Mouse (Mus musculus) liver (tissue): ENCODE data around the gene Zcchc8.
"Not testable (repeated sequence)": the region's sequence is repeated elsewhere in the genome, so short reads cannot be mapped to it uniquely, and the experiment has no call there.

Source experiments
- DNase-seq: peaks from one replicate; pipeline ENCODE4 v3.0.0-alpha.2; 2020; ENCODE audit warnings: mixed read lengths

The Zcchc8 gene

GRCm38 (mm10) chr5:123720328-123721311, at the start of gene Zcchc8:
Gene Zcchc8 (minus strand): TSS chr5:123721100.
- peak; percentile 95 for DNase-seq

GRCm38 (mm10) chr5:123766455-123766854, 45.6 kb upstream of the Zcchc8 start:
- DNase-seq = not testable (repeated sequence)

GRCm38 (mm10) chr5:123765506-123765905, 44.6 kb upstream of the Zcchc8 start:
- DNase-seq = no peak

- peak; percentile 99 for DNase-seq
Observed at GRCm38 (mm10) chr5:123749065-123750064, 28.5 kb upstream of the Zcchc8 start, which contains the start of the genes Rsrc2 and Kntc1. Gene Rsrc2 (minus strand): TSS chr5:123749414. Gene Kntc1 (plus strand): TSS chr5:123749716.

GRCm38 (mm10) chr5:123748339-123749064, 27.6 kb upstream of the Zcchc8 start:
- no peak for DNase-seq

- no peak for DNase-seq
Observed at GRCm38 (mm10) chr5:123747604-123748003, 26.7 kb upstream of the Zcchc8 start.

GRCm38 (mm10) chr5:123746253-123746652, 25.4 kb upstream of the Zcchc8 start:
- no peak for DNase-seq

- DNase-seq = no peak
Observed at GRCm38 (mm10) chr5:123744358-123744757, 23.5 kb upstream of the Zcchc8 start.

GRCm38 (mm10) chr5:123730981-123731380, 10.1 kb upstream of the Zcchc8 start:
- no peak for DNase-seq

- DNase-seq = not testable (repeated sequence)
Observed at GRCm38 (mm10) chr5:123723816-123724215, 2.9 kb upstream of the Zcchc8 start.

GRCm38 (mm10) chr5:123714622-123715021, 6.3 kb downstream of the Zcchc8 start:
- DNase-seq = no peak

GRCm38 (mm10) chr5:123713782-123714181, 7.1 kb downstream of the Zcchc8 start:
- no peak for DNase-seq

- no peak for DNase-seq
Observed at GRCm38 (mm10) chr5:123709571-123709970, 11.3 kb downstream of the Zcchc8 start.

- DNase-seq = no peak
Observed at GRCm38 (mm10) chr5:123708598-123708997, 12.3 kb downstream of the Zcchc8 start.

- DNase-seq = no peak
Observed at GRCm38 (mm10) chr5:123700625-123701024, 20.3 kb downstream of the Zcchc8 start.

GRCm38 (mm10) chr5:123699198-123699597, 21.7 kb downstream of the Zcchc8 start:
- peak; percentile 73 for DNase-seq

GRCm38 (mm10) chr5:123696961-123697360, 23.9 kb downstream of the Zcchc8 start:
- DNase-seq = no peak

GRCm38 (mm10) chr5:123696244-123696643, 24.7 kb downstream of the Zcchc8 start:
- DNase-seq = no peak

- no peak for DNase-seq
Observed at GRCm38 (mm10) chr5:123694468-123694867, 26.4 kb downstream of the Zcchc8 start.

- peak; percentile 77 for DNase-seq
Observed at GRCm38 (mm10) chr5:123684221-123685144, 36.4 kb downstream of the Zcchc8 start, which contains the start of gene Clip1. Gene Clip1 (minus strand): TSS chr5:123684618.
